Mouse (Mus musculus): ENCODE measurements around the gene Actr3b.
A peak's percentile ranks its signal among the peaks of the same experiment; 100 is the strongest.
"Not testable (repeated sequence)": the region's sequence is repeated elsewhere in the genome, so short reads cannot be mapped to it uniquely, and the experiment has no call there.

Gene Actr3b

DNA sequence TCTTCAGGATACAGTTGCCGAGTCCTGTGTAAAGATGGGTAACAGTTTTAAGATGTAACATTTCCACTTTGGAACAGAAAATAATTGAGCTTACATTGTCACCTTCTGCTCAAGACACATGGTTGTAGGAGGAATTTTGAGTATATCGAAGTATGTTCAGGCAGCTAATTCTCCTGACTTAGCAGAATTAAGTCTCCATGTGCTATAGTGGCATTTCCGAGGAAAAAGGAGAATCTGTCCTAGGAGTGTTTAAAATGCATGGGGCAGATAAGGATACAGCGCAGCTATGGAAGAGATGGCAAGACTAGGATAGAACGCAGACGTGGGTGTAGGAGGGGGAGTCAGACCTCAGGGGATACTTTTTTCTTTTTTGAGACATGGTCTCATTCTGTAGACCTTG, 31.8 kb downstream of the Actr3b start:
- no peak for DNase-seq

DNA sequence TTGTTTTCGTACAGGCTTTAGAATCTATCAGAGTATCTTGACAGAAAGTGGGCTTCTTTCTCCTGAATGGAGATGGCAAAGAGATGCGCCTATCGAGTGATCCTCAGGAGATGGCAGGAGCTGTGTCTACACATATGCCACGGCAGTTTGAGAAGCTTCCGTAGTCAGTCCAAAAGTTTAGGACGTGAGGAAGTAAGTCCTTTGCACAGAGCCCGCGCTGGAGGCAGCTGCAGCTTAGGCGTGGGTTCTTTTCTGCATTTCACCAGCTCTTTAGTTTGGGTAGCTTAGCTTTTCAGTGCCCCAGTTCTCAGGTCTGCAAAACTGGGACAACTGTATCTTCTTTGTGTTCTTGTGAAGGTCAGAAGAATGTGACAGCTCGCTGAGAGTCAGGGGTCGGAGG, 38.0 kb downstream of the Actr3b start:
- DNase-seq = no peak

DNA sequence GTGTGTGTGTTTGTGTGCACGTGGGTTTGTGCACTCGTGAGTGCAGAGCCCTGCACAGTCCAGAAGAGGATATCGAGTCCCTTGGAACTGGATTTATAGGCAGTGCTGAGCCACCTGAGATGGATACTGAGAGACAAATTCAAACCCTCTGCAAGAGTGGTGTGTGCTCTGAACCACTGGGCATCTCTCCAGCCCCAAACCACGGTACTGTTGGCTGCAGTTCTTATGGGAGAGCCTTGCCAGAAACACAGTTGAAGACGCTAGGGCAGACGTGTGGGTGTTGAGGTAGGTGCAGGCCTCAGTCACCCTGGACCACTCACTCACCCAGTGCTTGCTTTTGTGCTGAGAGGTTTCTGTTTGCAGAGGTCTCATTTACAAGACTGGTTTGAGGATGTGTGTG, 41.1 kb downstream of the Actr3b start:
- DNase-seq = peak; percentile 79 to 83

DNA sequence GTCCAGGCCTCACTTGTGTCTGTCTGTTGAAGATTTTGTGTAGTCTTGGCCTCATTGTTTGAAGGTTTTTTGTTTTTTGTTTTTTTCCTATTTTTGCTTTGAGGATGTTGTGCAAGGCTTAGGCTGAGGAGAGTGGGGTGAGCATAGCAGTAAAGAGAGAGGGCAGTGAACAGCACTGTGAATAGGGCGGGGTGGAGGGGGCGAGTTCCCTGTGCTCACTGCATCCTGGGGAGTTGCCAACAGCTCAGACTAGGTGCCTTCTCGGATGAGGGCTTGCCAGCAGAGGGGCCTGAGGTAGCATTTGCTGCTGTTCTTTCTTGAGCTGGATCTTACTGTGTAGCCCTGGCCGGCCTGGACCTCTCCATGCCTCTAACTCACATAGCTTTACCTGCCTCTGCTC, 41.9 kb downstream of the Actr3b start:
- DNase-seq = peak; percentile 29 to 30

DNA sequence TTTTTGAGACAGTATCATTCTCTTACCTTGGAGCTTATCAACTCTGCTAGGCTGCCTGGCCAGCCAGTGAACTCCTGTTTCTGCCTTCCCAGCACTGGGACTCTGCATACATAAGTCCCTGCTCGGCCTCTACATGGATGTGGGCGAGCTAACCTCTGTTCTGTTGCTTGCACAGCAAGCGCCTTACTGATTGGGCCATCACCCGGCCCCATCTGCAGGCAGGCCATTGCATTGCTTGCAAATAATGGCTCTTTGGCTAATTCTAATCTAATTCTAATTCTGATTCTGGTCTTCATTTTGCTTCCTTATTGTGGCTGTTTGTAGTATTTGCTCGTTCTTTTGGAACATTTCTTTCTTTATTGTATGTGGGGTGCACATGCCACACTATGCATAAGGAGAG, 44.8 kb downstream of the Actr3b start:
- DNase-seq = no peak

DNA sequence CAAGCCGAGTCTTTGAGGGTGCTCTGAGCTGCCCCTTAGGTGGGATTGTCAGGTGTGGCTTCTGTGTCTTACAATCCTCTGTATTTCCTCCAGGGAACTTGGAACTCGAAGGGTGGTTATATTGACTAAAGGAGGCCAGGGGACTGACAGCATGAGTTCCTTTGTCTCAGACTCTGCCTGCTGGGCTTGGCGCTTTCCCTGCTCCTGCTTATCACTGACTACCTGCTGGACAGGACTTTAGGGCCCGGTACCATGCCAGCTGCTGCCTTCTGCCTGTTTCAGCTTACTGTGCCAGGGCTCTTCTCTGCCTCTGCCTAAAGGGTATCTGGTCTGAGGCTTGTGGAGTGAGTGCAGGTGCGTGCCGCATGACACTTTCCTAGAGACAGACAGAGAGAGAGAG, 53.1 kb downstream of the Actr3b start:
- DNase-seq = peak in 1 of 2 experiments; percentile 33

DNA sequence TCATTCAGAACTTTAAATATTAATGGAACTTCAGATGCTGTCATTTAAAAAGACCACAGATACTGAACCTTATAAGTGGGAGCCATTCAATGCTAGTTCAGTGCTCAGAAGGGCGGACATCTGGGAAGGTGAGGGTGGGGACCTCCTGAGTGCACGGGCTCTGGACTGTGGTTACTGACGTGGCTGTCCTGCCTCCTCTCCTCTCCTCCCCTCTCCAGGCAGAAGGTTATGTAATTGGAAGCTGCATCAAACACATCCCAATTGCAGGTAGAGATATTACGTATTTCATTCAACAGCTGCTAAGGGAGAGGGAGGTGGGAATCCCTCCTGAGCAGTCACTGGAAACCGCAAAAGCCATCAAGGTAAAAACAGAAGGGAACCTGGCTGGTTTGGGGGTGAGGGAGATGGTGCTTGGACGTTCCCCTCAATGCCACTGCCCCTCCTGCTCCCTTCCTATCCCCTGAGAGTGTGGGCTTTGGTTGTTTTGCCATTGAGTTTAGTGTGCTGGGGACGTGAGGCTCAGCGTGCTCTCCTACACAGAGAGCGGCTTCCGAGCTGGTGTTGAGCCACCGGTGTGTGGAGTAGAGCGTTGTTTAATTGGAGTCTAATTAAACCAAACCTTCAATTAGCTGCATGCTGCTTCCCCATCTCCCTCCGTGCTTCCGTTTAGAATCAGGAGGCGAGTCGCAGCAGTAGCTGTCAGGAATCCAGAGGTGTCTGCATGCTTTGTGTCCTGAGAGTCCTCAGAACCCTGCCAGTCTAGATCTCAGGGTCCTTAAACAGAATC, 69.7 kb downstream of the Actr3b start:
- DNase-seq = no peak

DNA sequence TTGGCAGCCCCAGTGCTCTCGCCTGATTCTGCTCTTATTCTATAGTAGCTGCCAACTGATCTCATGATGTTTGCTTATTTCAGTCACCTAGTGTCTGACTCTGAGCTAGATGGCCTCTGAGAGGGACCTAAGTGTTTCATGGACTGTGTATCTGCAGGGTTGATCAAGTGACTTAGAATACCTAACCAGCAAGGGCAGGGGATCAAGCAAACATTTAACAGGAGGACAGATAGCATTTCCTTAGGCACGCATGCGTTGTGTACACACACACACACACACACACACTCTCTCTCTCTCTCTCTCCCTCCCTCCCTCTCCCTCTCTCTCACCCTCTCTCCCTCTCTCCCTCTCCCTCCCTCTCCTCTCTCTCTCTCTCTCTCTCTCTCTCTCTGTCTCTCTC, 71.0 kb downstream of the Actr3b start:
- DNase-seq = no peak

DNA sequence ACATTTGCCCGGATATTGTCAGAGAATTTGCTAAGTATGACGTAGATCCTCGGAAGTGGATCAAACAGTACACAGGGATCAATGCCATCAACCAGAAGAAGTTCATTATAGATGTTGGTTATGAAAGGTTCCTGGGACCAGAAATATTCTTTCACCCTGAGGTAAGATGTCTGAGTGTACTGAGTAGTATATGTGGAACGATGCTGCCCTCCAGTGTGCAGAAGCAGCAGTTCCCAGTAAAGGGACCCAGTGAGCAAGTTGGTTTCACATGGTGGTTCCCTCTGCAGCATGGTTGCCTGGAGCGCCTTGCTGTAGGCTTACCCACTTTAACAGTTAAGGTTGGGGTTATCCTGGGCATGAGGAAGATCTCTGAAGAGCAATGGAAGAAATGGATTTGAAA, 71.8 kb downstream of the Actr3b start:
- DNase-seq = peak; percentile 74 to 76

DNA sequence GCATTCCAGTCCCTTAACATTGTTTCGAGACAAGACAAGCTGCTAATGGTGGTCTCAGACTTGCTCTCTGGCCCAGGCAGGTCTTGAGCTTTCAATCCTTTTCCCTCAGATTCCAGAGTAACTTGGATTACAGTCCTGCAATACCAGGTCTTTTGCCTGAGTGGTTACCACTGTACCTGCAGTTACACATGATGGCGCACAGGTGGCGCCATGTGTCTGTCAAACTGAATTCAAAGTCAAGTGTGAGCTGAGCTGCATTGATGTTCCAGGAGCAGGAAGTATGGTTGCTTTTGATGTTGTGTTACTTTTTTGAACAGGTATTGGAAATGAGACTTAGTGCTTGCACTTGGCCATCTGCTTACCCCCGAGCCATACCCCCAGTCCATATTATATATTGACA, 79.6 kb downstream of the Actr3b start:
- peak; percentile 68 to 71 for DNase-seq

DNA sequence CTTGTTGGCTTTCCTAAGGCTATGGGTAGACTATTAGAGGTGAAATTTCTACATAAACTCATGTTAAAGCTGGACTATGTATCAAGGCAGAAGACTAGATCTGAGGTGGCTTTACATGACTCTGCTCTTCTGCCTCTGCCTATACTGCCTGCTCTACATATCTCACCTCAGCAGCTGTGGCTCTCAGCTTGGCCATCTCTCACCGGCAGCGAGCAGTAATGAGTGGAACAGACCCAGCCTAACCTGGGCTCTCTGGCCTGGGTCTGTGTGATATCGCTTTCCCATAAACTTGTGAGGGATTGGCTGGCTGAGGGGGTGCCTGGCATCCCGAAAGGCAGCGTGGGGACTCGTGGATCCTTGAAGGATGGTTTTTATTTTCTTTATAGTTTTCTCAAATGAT, 86.8 kb downstream of the Actr3b start:
- no peak for DNase-seq

DNA sequence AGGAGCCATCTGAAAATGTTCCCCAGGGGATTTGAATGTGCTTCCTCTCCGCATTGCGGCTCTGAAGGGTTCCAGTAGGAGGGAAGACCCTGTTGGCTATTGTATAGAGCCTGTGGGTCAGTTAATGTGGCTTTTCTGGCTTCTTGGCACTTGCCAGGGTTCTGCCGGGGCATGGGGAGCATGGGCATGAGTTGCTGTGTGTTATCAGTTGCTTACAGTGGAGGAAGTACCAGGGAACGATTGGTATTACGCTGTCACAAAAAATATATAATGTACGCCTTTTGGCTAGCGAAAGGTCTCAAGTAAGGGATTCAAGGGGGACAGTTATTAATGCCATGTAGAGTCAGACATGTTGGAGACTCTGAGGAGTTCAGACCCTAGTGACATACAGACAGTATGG, 87.4 kb downstream of the Actr3b start:
- no peak for DNase-seq

DNA sequence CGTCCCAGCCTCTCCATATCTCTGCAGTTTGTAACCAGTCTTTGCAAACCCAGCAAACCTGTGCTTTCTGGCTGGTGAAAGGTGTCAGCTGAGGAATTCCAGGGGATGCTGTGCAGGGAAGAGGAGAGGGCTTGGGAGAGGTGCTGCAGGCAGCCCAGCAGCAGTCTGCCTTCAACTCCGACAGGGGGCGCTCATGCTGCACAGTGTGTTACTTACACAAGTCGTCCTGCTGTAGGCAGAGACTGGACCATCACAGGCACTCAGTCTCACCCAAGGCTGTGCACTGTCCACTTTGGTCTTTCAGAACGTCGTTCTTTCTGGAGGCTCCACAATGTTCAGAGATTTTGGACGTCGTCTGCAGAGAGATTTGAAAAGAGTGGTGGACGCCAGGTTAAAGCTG, 88.3 kb downstream of the Actr3b start:
- DNase-seq = peak; percentile 92 to 95

DNA sequence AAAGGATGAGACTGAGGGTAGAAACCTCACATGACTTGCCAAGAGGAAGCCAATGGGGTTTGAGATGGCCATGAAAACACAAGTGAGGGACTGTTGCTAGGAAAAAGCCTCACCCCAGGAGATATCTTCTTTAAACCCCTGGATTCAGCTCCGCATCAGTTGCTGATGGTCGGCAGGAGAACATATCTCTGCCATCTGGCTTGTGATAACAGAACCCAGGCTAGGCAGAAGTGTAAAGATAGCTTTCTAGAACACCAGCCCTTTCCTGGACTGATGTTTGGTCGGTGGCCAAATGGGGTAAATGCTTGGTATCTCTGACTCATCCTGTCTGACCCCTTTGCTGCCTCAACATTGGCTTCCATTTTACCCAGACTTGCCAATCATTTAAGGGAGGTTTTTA, 106.4 kb downstream of the Actr3b start:
- DNase-seq = no peak

DNA sequence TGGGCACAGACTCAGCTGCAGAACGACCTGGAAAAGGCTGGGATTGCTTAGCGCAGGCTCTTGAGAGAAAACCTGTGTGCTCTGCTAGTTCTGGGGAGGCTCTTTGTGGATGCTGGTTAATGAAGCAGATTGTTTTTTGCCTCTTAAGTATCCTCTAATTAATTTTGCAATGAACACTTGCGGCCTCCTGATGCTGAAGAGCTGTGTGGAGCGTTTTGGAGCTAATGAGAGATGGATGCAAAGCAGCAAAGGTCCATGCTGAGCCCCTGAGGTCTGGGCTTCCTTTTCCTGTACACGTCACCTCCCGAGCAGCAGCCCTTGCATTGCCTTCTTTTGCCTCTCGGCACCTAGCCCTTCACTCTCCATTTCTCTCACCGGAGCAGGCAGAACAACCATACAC, 110.1 kb downstream of the Actr3b start:
- DNase-seq = no peak

DNA sequence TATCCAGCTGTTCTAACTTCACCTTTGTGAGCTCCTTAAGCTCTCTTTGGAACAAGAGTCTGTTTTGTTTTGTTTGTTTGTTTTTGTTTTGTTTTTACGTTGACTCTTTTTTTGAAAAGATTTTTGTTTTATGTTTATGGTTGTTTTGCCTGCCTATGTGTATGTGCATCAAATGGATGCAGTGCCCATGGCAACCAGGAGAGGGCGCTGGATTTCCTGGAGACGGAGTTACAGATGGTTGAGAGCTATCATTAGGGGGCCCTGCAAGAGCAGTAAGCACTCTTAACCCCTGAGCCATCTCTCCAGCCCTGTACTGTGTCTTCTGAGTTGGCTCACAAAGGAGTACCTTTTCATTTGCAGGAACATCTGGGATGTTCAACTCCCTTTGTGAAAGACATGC, 110.8 kb downstream of the Actr3b start:
- DNase-seq = no peak

DNA sequence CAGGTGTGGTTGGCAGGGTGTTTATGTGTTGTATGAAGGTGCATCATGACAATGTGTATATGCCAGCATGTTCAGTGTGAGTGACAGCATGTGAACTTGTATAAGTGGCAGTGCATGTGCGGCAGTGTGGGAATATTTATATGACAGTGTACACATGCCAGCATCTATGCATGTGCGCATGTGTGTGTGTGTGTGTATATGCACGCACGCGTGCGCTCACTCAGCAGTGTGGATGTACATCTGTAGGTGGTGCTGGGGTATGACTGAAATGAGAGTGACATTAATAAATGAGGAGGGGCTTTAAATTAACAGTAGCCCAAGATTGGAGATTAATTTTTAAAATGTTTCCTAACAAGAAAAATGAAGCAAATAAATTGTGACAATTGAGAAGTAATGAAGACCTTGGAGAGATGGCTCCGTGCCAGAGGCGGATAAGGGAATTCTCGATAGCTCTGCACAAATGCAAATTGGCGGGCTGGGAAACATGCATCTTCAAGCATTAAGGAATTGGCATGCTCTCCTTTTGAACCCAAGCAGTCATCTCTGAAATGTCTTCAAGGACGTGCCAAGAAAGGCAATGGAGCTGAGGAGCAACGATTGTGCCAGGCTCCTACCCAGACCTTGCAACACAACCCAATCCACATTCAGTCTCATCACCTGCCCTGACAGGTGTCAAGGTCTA, 111.7 kb downstream of the Actr3b start:
- DNase-seq = peak in 1 of 2 experiments; percentile 43

DNA sequence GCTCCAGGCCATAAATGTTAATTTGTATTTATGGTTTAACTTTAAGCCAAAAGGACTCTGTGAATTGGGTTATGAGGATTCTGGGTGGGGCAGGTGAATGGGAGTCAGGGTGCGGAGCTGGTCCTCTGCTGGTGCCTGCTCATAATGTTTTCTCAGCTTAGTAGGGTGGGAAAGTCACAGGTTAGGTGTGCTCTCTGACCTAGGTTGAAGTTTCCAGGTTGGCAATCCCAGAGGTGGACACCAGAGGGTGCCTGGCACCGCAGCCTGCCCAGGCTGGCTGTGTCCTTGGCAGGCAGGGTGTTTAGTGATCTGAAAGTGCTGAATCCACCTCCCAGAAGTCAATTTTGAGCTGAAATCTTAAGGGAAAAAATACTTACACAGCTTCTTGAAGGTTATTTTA, 113.2 kb downstream of the Actr3b start:
- DNase-seq = peak; percentile 51 to 52

DNA sequence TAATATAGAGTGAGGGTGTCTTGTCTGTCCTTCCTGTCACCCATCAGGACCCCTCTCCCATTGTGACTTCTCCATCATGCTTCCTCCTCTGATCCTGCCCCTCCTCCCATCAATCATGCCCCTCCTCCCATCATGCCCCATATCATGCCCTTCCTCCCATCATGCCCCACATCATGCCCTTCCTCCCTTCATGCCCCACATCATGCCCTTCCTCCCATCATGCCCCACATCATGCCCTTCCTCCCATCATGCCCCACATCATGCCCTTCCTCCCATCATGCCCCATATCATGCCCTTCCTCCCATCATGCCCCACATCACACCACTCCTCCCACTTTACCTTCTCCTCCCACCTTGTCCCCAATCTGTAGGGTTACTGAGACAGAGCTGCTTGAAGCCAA, 116.1 kb downstream of the Actr3b start:
- not testable (repeated sequence) for DNase-seq

DNA sequence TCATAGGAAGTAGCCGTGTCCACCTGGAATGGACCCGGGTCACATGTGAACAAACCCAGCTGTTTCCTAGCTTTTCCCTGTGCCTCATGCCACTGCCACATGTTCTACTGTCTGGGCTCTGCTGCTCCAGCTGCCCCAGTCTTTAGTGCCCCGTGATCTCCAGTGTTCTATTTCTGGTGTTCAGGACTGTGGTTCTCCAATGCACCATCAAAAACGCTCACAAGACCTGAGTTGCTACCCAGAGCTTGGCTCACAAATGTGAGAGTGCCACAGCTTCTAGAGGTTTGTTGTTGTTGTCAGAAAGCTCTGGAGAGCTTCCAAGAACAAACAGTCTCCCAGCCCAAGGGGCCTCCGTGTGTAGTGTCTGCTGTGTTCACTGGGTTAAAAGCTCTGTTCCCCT, 117.5 kb downstream of the Actr3b start:
- DNase-seq = no peak

DNA sequence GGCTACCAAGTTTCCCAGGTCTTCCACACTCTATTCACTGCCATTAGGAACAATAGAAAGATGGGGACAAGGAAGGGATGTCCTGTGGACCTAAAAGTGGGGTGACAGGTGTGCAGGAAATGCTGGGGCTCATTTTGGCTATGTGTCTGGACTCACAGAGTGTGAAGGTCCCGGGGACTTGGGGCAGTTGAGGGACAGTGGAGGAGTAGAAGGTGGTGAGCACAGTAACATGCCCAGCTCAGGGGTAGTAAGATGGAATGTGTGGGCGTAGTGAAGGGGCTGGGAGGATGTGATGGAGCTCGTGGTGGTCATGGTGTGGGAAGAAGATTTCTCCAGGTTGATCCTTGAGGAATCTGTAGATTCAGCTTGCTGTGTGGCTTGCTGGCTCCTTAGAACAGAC, 118.2 kb downstream of the Actr3b start:
- no peak for DNase-seq

DNA sequence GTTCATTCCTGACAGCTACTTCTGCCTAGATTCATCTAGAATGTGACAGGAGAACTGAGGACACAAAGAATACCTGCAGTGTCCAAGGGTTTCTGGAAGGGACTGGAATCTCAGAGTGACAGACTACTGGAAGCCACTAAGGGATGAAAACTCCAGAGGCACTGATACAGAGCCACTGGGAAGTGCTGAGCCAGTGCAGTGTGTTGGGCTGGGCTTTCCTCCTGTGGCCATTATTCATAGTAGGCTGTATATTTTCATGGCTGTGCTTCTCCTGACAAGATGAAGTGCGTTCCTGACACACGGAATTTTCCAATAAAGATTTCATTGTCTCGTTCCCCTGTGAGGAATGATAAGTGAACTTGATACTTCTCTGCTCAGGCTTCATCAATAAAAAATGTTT, 126.9 kb downstream of the Actr3b start:
- DNase-seq = no peak

DNA sequence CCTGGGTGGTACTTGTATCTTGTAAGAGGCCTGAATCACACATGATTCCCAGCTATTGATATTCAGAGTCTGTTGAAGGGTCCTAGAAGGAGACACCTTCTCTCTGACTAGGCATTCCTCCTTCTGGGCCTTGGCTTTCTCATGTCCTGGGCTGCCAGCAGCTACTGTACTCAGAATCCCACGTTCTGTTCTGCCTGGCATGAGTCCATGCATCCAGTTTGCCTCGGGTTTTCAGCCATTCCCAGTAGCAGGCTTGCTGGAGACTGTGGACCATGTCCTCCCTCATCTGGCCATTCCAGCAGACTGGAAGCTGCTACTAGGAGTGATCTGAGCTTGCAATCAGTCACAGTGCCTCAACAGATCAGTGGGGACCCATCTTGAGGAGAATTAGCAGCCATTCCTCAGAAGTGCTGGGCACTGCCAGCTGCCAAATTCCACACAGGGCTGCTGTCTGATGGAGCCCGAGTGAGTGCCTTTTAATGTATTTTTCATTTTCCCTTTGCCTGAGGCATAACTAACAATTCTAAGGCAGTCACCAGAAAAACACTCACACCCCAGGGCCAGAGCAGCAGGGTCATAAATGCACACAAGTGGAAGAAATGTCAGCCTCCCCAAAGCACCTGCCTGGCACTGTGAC, 130.1 kb downstream of the Actr3b start:
- DNase-seq = peak; percentile 65 to 69

DNA sequence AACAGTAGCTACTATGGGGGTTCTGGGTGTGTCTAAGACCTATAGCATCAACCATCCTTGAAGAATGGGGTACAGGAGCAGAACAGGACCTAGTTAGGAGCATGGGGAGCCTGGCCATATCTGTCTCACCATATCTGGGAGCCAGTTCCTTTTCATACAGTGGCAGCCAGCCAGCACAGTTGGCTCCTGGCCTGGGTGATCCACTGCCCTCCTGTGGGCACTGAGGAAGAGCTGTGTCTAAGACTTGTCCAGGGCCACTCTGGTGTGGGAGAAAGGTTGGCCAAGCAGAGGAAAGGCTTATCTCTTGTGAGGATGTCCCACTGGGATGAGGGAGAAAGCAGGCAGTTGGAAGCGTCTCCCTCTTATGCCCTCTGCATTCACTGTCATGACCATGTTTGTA, 131.5 kb downstream of the Actr3b start:
- peak; percentile 95 to 96 for DNase-seq
